Mouse (Mus musculus) G1E (cell line): ENCODE data around the gene P3h2.

Experiments
- CTCF ChIP-seq: IDR thresholded peaks from 2 replicates; pipeline ENCODE4 v1.5.1; 2012; ENCODE audit warnings: low read depth, low read length, inconsistent platforms, mixed read lengths
- GATA1 ChIP-seq: IDR thresholded peaks from 2 replicates; pipeline ENCODE4 v1.6.1; 2012; ENCODE audit warnings: borderline replicate concordance, low read length, inconsistent platforms, mixed read lengths
- GATA2 ChIP-seq: IDR thresholded peaks from 2 replicates; pipeline ENCODE4 v1.6.1; 2012; ENCODE audit warnings: low read depth, low read length, inconsistent platforms, borderline replicate concordance
- POLR2AphosphoS5 ChIP-seq: IDR thresholded peaks from 2 replicates; pipeline ENCODE4 v1.6.1; 2012; ENCODE audit warnings: low read depth, low read length, inconsistent platforms; ENCODE audit not compliant: insufficient replicate concordance
- TAL1 ChIP-seq: conservative IDR thresholded peaks from 2 replicates; pipeline ENCODE4 v1.6.1; 2012; ENCODE audit warnings: low read depth, low read length, inconsistent platforms, mixed read lengths

GRCm38 (mm10) chr16:26078100-26078422 lies 27.5 kb downstream of the P3h2 start:
- TF ChIP-seq CTCF (no peak), GATA1 (no peak), TAL1 (no peak), POLR2AphosphoS5 (no peak), GATA2 (no peak)
